Mouse (Mus musculus): Measurements from ENCODE around the gene Gpank1. TPM values are rescaled to one million over a fixed set of nuclear protein-coding genes. Genes with fewer than 3 reads are reported as not detected.

Gene Gpank1
- polyA plus RNA-seq, 1 experiment from 2014 or later: 42.2 TPM

DNA sequence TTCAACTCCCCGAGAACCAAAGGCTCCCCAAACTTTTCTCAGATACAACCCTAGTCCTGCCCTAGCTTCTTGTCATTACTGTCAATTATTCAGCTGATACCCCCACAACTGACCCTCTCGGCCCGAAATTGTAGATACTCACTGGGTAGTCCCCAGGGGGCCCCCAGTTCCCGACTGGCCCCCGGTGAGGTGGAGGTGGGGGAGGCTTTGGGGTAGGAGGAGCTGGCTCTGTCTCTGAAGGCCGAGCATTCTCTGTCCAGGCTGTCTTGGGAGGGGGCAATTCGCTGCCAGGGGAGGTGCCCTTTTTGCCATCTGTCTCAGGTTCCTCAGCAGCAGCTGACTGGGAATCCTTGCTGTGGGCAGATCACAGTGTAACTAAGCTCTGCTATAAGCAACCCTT is 38.4 kb downstream of the Gpank1 start:
- no peak overlapping the region for H3K4me3 ChIP-seq
- H3K9me3 ChIP-seq: no peaks in the 10 kb centered on the region
- H3K27ac ChIP-seq: no peak overlapping the region
- peaks cover 26% of the 10 kb centered on the region for H3K4me1 ChIP-seq
- H3K36me3 ChIP-seq (replicated peaks): peaks cover 88% of the 10 kb centered on the region
- 84% methylated on average over 7 of the region's 7 CpGs for WGBS
- no peaks in the 10 kb centered on the region for H3K27me3 ChIP-seq (ENCODE audit: poor library complexity, severe bottlenecking)
- DNase-seq (ENCODE audit: extremely low spot score, low spot score): no peak

DNA sequence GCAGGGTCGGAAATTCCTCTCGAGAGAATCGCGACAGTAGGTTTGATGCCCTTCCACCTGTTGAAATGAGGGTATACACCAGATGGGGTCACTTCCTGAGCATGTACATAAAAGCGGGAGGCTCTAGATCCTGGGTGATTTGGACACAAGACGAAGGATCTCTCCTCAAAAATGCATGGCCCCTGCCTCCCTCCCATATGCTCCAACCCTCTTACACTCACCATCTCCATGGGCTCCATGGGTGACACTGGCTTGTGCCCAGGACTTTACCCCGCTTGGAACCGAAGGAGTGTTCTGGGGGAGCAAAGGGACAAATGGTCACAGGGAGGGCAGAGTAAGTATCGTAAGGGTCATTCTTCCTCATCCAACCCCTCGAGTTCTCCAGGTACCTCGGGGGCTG is 40.2 kb downstream of the Gpank1 start:
- peak overlapping the region; percentile 99 for H3K4me3 ChIP-seq

DNA sequence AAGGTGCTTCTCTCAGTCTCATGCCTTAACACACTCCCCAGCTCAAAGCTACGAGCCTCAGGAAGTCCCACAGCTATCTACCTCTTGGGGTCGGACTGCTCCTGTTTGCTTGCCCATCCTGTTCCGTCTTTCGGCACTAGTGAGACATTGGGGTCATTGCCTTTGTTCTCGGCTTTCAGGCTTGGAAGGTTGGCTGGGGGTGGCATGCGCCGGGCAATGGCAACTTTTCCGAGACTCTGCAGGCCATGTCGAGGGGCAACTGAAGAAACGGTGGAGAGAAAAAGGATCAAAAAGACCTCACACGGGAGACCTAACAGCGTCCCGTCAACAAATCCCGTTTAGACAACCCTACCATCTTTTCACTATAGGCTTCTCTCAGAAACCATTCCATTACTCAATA is 40.9 kb downstream of the Gpank1 start:
- Histone ChIP-seq H3K4me1 (peaks cover 38% of the 10 kb centered on the region), H3K27me3 (ENCODE audit: poor library complexity, severe bottlenecking) (no peaks in the 10 kb centered on the region), H3K9me3 (no peaks in the 10 kb centered on the region), H3K27ac (no peak overlapping the region), H3K36me3 (replicated peaks) (peaks cover 63% of the 10 kb centered on the region), H3K4me3 (peak overlapping the region; percentile 99)
- 86% methylated on average over 14 of the region's 14 CpGs for WGBS
- DNase-seq (ENCODE audit: extremely low spot score, low spot score): no peak

More for the DNA sequence above, 40.2 kb downstream of the Gpank1 start:
- peaks cover 35% of the 10 kb centered on the region for H3K4me1 ChIP-seq
- no peak for DNase-seq (ENCODE audit: extremely low spot score, low spot score)
- whole genome bisulfite sequencing: 92% methylated on average over 11 of the region's 11 CpGs
- no peaks in the 10 kb centered on the region for H3K27me3 ChIP-seq (ENCODE audit: poor library complexity, severe bottlenecking)
- H3K27ac ChIP-seq: no peak overlapping the region
- peaks cover 70% of the 10 kb centered on the region for H3K36me3 ChIP-seq (replicated peaks)
- no peaks in the 10 kb centered on the region for H3K9me3 ChIP-seq

DNA sequence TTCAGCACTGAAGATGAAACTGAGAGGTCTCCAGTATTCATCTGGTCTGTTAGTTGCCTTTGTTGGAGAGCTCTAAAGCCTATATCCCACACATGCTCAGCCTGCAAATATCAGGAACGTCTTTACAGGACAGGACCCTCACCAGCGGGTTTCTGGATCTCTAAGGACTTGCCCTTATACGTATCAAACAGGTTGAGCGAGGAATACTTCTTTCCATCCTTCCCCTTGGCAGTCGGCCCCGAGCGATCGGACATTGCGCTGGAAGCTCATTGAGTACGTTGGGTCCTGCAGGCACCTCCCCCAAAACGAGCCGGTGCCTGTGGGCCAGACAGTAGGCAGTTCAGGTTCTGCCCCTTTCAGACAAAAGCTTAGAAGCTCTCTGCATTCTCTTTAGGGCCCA is 41.5 kb downstream of the Gpank1 start:
- H3K4me3 ChIP-seq: peak overlapping the region; percentile 99
- peaks cover 57% of the 10 kb centered on the region for H3K36me3 ChIP-seq (replicated peaks)
- WGBS: 73% methylated on average over 12 of the region's 12 CpGs
- no peaks in the 10 kb centered on the region for H3K9me3 ChIP-seq
- H3K4me1 ChIP-seq: peaks cover 38% of the 10 kb centered on the region
- peak overlapping the region; percentile 99 for H3K27ac ChIP-seq
- no peak for DNase-seq (ENCODE audit: extremely low spot score, low spot score)
- H3K27me3 ChIP-seq (ENCODE audit: poor library complexity, severe bottlenecking): no peaks in the 10 kb centered on the region

DNA sequence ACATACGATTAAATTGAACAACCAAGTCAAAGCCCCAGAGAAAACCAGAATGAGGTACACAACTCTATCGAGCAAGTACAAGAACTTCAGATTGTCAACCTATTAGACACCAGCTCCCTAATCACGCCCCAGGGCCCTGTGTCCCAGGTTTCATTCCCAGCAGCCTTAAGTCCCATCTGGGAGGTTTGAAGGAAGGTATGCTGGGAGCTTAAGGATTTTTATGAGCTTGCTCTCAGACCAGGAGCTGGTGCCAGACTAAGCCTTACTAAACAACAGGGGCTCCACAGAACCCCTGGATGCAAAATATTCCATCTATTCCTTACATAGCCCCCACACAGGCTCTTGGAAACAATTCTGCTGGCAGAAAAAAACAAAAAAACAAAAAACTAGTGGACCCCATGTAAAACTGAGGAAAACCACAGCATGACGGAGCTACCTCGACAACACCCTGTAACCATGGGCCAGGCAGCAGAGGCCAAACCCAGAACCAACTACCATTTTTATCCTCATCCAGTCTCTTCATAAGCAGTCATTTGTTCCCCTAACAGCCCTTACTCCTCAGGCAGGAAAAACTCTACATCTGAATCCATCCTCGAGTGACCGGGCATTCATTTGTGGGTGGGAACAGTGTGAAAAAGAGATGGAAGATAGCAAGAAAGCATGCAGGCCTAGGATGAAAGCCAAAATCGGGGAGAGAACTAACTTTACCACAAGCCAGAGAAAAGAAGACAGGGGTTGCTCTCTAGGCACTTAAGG is 42.2 kb downstream of the Gpank1 start:
- no peaks in the 10 kb centered on the region for H3K27me3 ChIP-seq (ENCODE audit: poor library complexity, severe bottlenecking)
- WGBS: 26% methylated on average over 8 of the region's 8 CpGs
- peaks cover 49% of the 10 kb centered on the region for H3K36me3 ChIP-seq (replicated peaks)
- H3K4me3 ChIP-seq: peak overlapping the region; percentile 99
- no peaks in the 10 kb centered on the region for H3K9me3 ChIP-seq
- peaks cover 38% of the 10 kb centered on the region for H3K4me1 ChIP-seq
- H3K27ac ChIP-seq: peak overlapping the region; percentile 99
- DNase-seq (ENCODE audit: extremely low spot score, low spot score): no peak

DNA sequence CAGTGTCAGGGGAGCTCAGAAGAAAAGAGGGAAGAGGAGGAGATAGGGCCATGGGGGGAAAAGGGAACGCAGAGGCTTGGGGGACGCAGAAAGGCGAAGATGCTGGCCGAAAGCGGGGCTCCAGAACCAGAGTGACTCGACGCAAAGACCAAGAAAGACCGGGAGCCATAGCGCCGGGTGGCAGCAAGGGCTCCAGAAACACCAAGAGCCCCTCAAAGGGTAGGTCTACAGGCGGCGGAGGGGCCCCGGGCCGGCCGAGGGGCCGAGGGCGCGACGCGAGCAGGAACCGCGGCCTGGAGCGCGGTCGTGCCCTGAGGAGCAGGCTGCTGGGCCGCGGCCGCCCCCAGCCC is 42.9 kb downstream of the Gpank1 start:
- Histone ChIP-seq H3K4me3 (peak overlapping the region; percentile 99), H3K27me3 (ENCODE audit: poor library complexity, severe bottlenecking) (no peaks in the 10 kb centered on the region), H3K9me3 (no peaks in the 10 kb centered on the region), H3K27ac (peak overlapping the region; percentile 99), H3K4me1 (peaks cover 38% of the 10 kb centered on the region), H3K36me3 (replicated peaks) (peaks cover 42% of the 10 kb centered on the region)
- 1% methylated on average over 27 of the region's 28 CpGs for WGBS
- no peak for DNase-seq (ENCODE audit: extremely low spot score, low spot score)

DNA sequence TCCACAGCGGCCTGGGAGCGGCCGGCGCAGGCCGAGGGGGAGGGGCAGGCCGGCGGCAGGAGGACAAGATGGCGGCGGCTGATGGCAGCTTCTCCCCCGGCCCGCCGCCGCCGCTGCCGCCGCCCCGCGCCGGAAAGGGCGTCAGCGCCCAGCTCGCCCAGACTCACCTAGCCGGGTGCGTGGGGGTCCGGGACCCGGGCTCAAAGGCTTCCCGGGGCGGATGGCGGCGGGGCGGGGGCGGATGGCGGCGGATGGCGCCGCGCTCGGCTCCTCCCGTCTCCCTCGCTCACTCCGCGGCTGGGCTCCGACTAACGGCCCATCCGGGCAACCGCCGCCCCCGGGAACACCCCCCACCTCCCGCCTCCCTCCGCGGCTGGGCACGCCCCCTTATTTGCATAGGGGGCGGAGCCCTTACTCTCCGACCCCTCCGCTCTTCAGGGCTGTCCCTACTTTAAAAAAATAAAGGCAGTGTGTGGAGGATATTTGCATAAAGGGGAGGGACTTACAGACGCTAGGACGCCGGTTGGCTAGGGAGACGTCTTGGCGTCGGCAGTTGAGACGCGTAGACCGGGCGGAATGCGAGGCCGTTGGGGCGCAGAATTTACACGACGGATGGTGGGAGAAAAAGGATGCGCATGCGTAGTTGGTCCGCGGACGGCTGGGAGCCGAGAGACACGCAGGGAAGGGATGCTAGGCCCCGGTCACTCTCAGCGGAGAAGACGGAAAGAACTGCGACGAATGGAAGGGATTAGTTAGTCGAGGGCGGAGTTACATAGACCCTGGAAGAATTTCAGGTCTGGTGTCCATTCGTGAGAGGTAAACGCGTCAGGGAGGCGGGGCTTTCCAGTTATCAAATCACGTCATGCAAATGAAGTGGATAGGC is 43.6 kb downstream of the Gpank1 start, which contains the start of gene Prrc2a:
Gene Prrc2a, minus strand, starts transcription at position 330 of the 883 bp plus-strand sequence.
- Histone ChIP-seq H3K27ac (peak within 1 kb of the TSS; percentile 99), H3K27me3 (ENCODE audit: poor library complexity, severe bottlenecking) (no peaks in the 10 kb centered on the region), H3K4me3 (peak within 1 kb of the TSS; percentile 99), H3K36me3 (replicated peaks) (peaks cover 36% of the 10 kb centered on the region), H3K4me1 (peaks cover 38% of the 10 kb centered on the region), H3K9me3 (no peaks in the 10 kb centered on the region)
- under 1% methylated on average over 80 of the region's 89 CpGs for WGBS
- peak; percentile 99 for DNase-seq (ENCODE audit: extremely low spot score, low spot score)

DNA sequence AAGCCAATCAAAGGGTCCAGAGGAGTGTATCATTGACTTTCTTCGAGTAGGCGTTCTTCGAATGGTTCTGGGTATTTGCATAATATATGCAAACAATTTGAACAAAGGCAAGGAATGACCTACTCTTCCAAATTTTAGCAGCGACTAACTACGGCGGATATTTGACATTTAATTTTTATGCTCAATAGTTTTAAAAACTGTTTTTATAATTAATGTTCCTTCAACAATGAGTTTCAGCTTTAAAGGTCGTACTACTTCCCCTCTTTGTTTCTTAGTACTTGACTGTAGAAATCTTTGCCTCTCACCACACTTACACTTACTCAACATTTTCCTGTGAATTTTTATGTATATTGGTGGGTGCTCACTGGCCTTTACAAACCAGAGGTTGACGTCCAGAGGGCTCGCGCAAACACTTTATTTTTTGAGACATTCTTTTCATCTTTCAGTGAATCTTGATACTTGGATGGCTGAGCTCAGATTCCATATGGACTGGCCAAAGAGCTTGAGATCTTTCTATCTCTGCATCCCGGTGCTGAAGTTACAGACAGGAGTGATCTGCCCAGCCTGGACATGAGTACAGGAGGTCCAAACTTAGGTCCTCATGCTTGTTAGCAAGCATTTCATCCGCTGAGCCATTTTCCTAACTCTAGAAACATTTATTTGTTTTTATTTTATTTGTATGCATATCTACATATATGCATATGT is 44.3 kb downstream of the Gpank1 start:
- DNase-seq (ENCODE audit: extremely low spot score, low spot score): no peak
- H3K4me1 ChIP-seq: peaks cover 38% of the 10 kb centered on the region
- peak overlapping the region; percentile 99 for H3K4me3 ChIP-seq
- H3K36me3 ChIP-seq (replicated peaks): peaks cover 28% of the 10 kb centered on the region
- no peaks in the 10 kb centered on the region for H3K9me3 ChIP-seq
- 26% methylated on average over 12 of the region's 12 CpGs for WGBS
- H3K27me3 ChIP-seq (ENCODE audit: poor library complexity, severe bottlenecking): no peaks in the 10 kb centered on the region
- peak overlapping the region; percentile 99 for H3K27ac ChIP-seq

DNA sequence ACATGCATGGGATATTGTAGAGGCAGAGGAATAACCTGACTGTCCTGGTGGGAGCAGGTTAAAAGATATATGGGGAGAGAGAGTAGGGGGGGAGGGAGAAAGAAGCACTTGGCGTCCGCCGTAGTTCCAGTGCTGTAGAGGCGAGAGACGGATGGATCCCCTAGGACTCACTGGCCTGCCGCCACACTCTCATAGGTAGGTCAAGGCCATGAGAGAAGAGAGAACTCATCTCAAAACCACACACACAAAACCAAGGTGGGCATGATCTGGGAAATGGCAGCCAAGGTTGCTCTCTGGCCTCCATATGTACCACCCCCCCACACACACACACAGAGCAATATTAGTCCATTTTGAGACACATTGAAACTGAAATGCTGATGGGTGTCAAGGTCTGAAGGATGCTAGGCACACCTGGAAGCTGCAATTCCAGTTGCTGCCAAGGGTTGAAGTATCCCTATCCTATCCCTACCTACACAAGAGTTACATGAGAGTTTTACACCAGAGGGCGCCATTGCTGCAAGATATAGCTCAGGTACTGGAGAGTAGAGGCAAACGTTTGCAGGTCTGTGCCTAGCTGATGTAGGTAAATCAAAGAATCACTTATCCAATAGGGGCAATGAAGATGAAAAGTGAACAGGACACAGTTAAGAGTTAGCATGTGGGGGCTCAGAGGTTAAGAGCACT is 45.2 kb downstream of the Gpank1 start:
- peaks cover 34% of the 10 kb centered on the region for H3K4me1 ChIP-seq
- H3K9me3 ChIP-seq: no peaks in the 10 kb centered on the region
- WGBS: 74% methylated on average over 8 of the region's 8 CpGs
- H3K27ac ChIP-seq: peak overlapping the region; percentile 99
- H3K36me3 ChIP-seq (replicated peaks): peaks cover 19% of the 10 kb centered on the region
- no peak for DNase-seq (ENCODE audit: extremely low spot score, low spot score)
- no peaks in the 10 kb centered on the region for H3K27me3 ChIP-seq (ENCODE audit: poor library complexity, severe bottlenecking)
- peak overlapping the region; percentile 99 for H3K4me3 ChIP-seq

DNA sequence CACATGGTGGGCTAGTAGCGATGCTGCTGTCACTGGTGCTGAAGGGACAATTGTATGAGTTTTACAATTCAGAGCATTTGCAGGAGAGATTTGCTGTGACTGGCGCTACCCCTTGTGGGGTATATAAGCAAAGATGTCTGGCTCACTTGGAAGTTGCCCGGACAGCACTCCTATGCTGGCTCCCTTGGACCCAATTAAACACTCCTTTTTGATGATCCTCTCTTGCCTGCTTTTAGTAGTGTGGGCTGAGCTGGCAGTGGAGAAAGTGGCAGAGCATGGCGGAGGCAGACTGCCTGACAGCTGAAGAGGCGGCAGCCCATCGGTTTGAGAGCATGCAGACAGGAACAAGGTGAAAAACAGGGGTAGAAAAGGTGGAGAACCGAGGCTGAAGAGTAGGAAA is 46.5 kb downstream of the Gpank1 start:
- Histone ChIP-seq H3K36me3 (replicated peaks) (peaks cover 6% of the 10 kb centered on the region), H3K27me3 (ENCODE audit: poor library complexity, severe bottlenecking) (no peaks in the 10 kb centered on the region), H3K4me3 (no peak overlapping the region), H3K27ac (no peak overlapping the region), H3K9me3 (no peaks in the 10 kb centered on the region), H3K4me1 (peaks cover 21% of the 10 kb centered on the region)
- DNase-seq (ENCODE audit: extremely low spot score, low spot score): no peak
- WGBS: 88% methylated on average over 7 of the region's 7 CpGs

DNA sequence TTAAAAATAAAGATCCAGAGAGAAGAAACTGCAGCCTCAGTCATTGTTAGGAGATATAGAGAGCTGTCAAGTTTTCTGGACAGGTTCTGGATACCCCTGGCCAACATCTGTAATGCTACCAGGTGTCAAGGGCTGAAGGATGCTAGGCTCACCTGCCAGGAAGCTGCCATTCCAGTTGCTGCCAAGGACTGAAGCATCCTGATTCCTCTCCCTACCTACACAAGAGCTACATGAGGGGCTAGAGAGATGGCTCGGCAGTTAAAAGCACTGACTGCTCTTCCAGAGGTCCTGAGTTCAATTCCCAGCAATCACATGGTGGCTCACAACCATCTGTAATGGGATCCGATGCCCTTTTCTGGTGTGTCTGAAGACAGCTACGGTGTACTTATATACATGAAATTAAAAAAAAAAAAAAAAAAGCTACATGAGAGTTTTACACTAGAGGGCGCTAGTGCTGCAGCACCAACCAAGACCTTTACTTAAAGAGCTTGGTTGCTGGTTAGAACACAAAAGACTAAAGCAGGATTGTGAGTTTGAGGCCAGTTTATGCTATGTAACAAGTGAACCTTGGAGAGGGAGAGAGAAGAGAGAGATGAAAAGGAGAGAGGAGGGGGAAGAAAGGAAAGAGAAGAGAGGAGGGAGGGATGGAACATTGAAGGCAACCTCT is 47.4 kb downstream of the Gpank1 start:
- 25% methylated on average over 4 of the region's 4 CpGs for WGBS
- H3K4me3 ChIP-seq: no peak overlapping the region
- H3K27ac ChIP-seq: 0 out of 2 replicates have a peak overlapping the region, but pooled peaks have one; percentile 17
- DNase-seq (ENCODE audit: extremely low spot score, low spot score): no peak
- no peaks in the 10 kb centered on the region; the same call in 1 of the 2 replicates for H3K36me3 ChIP-seq (replicated peaks)
- H3K4me1 ChIP-seq: peaks cover 12% of the 10 kb centered on the region
- no peaks in the 10 kb centered on the region for H3K27me3 ChIP-seq (ENCODE audit: poor library complexity, severe bottlenecking)
- H3K9me3 ChIP-seq: no peaks in the 10 kb centered on the region

All from forebrain, embryonic 10.5 days (tissue).